Mouse (Mus musculus) liver, embryonic 14.5 days (tissue): ENCODE results near the gene Rps27l. TPM values are rescaled to one million over a fixed set of nuclear protein-coding genes. Genes with fewer than 3 reads are reported as not detected.
A peak's percentile ranks its signal among the peaks of the same experiment; 100 is the strongest.

Source experiments
- ATAC-seq: fragments of 200-750 bp; cut with Nextera tagmentation; 2 replicates; pipeline ENCODE4 v1.8.0; 2017; ENCODE audit warnings: moderate number of reproducible peaks, mild to moderate bottlenecking, moderate library complexity; ENCODE audit not compliant: insufficient read depth
- DNase-seq, 3 experiments: peaks; one replicate each; pipeline ENCODE4 v3.0.0-alpha.2; 2012 to 2013; ENCODE audit warnings: low read depth in 3 of 3, low spot score in 3 of 3
- H3K27ac ChIP-seq: fragments of 300-500 bp; sonication (generic); 2 replicates; pipeline ENCODE4 v1.5.1; 2014; ENCODE audit warnings: moderate library complexity, mild to moderate bottlenecking, control low read depth, inconsistent platforms
- H3K27me3 ChIP-seq: fragments of 300-500 bp; sonication (generic); 2 replicates; pipeline ENCODE4 v1.6.1; 2014; ENCODE audit warnings: mild to moderate bottlenecking, low read length, moderate library complexity; ENCODE audit not compliant: control insufficient read depth, insufficient read depth
- H3K36me3 ChIP-seq: fragments of 300-500 bp; sonication (generic); replicated peaks from 2 replicates; pipeline ENCODE4 v1.6.1; 2014; ENCODE audit warnings: low read depth; ENCODE audit not compliant: control insufficient read depth, insufficient read depth
- H3K4me1 ChIP-seq, 2 experiments: fragments of 200-500 bp in 1 of 2; fragments of 300-500 bp in 1 of 2; sonication (generic) in 1 of 2; replicated peaks; 2 replicates each; pipeline ENCODE4 v1.6.1; 2012 to 2014; ENCODE audit warnings: antibody characterized with exemption in 1 of 2, inconsistent platforms in 1 of 2, low read length in 1 of 2; ENCODE audit not compliant: control insufficient read depth in 2 of 2, insufficient read depth in 2 of 2
- H3K4me2 ChIP-seq: fragments of 300-500 bp; sonication (generic); 2 replicates; pipeline ENCODE4 v1.6.1; 2014; ENCODE audit warnings: low read depth, mild to moderate bottlenecking, control low read depth, moderate library complexity
- H3K4me3 ChIP-seq, 2 experiments: fragments of 200-500 bp in 1 of 2; fragments of 300-500 bp in 1 of 2; sonication (generic) in 1 of 2; 2 replicates each; pipeline ENCODE4 v1.5.1; 2012 to 2014; ENCODE audit warnings: low read depth in 2 of 2, low read length in 2 of 2, mild to moderate bottlenecking in 2 of 2, control low read depth in 1 of 2, inconsistent platforms in 1 of 2, moderate library complexity in 1 of 2; ENCODE audit not compliant: insufficient read depth in 1 of 2
- H3K9ac ChIP-seq: fragments of 300-500 bp; sonication (generic); replicated peaks from 2 replicates; pipeline ENCODE4 v1.6.1; 2014; ENCODE audit warnings: mild to moderate bottlenecking, control low read depth, moderate library complexity
- H3K9me3 ChIP-seq: fragments of 300-500 bp; sonication (generic); 2 replicates; pipeline ENCODE4 v1.6.1; 2016; ENCODE audit warnings: low read length, mixed read lengths; ENCODE audit not compliant: control insufficient read depth
- CTCF ChIP-seq: IDR thresholded peaks from 2 replicates; pipeline ENCODE4 v1.5.1; 2016; ENCODE audit warnings: antibody characterized with exemption, low read depth, control low read depth
- EP300 ChIP-seq: IDR thresholded peaks from 2 replicates; pipeline ENCODE4 v1.6.1; 2016; ENCODE audit warnings: antibody characterized with exemption, low read depth
- WGBS: fragments of 180-500 bp; shearing (Covaris S2); extraction: QIAGEN DNeasy Blood & Tissue Kit; methylation state at CpG from one replicate; pipeline ENCODE4 v1.1.7; 2014; ENCODE audit not compliant: insufficient replicate concordance; 5-methylcytosine and 5-hydroxymethylcytosine counted together
- polyA plus RNA-seq, 2 experiments: library from polyadenylated mRNA; depleted of rRNA in 1 of 2; stranded (reverse) in 1 of 2; unstranded in 1 of 2; fragments of >200 nt; fragmentation: Nextera tagmentation in 1 of 2; extraction: Ambion mirVana in 1 of 2; gene quantifications; 2 replicates each; pipeline versions ENCODE4 v1.2.1 to v1.2.3; 2012 to 2014

The Rps27l gene
- polyA plus RNA-seq, 2 experiments = 238 to 652 TPM

DNA sequence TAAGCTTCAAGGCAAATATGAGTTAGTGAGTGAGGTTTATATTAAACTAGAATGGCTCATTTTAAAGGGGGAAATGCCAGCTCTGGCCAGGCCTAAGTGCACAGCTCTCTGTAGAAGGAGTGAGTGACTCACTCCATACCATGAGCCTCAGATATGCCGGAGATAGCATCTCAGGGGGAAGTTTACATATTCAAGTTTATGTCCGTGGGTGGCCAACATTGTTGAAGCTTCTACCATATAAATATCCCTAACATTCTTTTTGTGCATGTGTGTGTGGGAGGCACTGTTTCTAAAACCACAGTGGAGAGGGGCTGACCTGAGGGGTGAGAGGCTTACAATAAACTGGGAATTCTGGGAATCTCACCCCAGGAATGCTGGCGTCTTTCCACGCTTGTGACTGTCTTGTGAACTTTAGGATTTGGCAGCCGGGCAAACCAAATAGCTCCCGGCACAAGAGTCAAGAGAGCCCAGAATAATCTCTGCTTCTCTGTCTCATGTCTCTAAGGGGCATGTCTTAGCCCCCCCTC lies 43.1 kb downstream of the Rps27l start:
- peak overlapping the region; percentile 85 for H3K27ac ChIP-seq
- H3K36me3 ChIP-seq = no peaks in the 10 kb centered on the region
- no peaks in the 10 kb centered on the region for H3K9me3 ChIP-seq
- peaks cover 41 to 49% of the 10 kb centered on the region in 2 experiments for H3K4me1 ChIP-seq
- peak overlapping the region; percentile 16 to 44; a peak in 3 of 4 replicates for H3K4me3 ChIP-seq
- TF ChIP-seq CTCF = no peak
- TF ChIP-seq EP300 = no peak
- H3K4me2 ChIP-seq = peak overlapping the region; percentile 82
- no peak for DNase-seq
- H3K9ac ChIP-seq = peak overlapping the region; percentile 73
- no peaks in the 10 kb centered on the region for H3K27me3 ChIP-seq
- ATAC-seq = no peak
- WGBS = 50% methylated on average over 6 of the region's 6 CpGs

DNA sequence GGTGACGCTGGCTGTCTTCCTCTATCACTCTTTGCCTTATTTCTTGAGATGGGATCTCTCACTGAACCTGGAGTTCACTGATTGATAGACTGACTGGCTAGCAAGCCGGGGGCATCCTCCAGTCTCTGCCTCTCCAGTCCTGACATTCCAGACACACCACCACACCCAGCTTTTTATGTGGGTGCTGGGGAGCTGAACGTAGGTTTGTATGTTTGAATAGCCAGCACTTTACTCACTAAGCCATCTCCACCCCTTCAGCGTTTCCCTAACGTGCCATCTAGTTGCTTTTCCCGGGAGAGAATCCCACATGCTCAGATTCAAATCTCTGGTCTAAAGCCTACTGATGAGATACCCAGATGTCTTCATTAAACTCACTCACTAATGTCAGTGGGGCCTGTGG lies 43.7 kb downstream of the Rps27l start:
- Histone ChIP-seq H3K9ac (no peak overlapping the region), H3K9me3 (no peaks in the 10 kb centered on the region), H3K4me1 (peaks cover 41 to 52% of the 10 kb centered on the region in 2 experiments), H3K27me3 (no peaks in the 10 kb centered on the region), H3K4me2 (peak overlapping the region; percentile 82), H3K4me3 (peak overlapping the region in 1 of 2 experiments; percentile 44; a peak in 1 of 4 replicates), H3K27ac (peak overlapping the region; percentile 27; the same call in 1 of the 2 replicates), H3K36me3 (no peaks in the 10 kb centered on the region)
- 71% methylated on average over 6 of the region's 6 CpGs for WGBS
- ATAC-seq = no peak
- TF ChIP-seq CTCF = no peak
- no peak for DNase-seq

DNA sequence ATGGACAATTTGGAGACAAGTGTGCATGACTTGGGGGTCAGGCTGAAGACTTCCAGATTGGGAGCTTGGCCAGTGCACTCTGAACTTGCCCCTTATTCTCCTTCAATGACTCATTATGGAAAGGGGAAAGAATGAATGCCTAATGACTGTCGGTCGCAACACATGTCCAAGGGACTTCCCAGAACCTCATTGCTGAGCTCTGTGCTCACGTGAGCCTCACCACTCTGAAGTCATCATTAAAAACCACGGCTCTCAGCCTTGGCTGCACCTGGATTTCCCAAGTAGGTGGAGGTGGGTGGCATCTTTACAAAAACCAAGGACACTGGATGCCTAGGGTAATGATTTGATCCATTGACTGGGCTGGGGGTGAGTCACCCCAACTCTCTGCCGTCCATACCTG lies 44.2 kb downstream of the Rps27l start:
- ATAC-seq = no peak
- peaks cover 41 to 52% of the 10 kb centered on the region in 2 experiments for H3K4me1 ChIP-seq
- no peaks in the 10 kb centered on the region for H3K9me3 ChIP-seq
- 80% methylated on average over 5 of the region's 5 CpGs for WGBS
- no peak overlapping the region; the same call in 1 of the 2 replicates for H3K4me2 ChIP-seq
- no peak overlapping the region for H3K9ac ChIP-seq
- H3K27ac ChIP-seq = peak overlapping the region; percentile 27; the same call in 1 of the 2 replicates
- no peak overlapping the region for H3K4me3 ChIP-seq
- H3K36me3 ChIP-seq = no peaks in the 10 kb centered on the region
- TF ChIP-seq EP300 (no peak), CTCF (no peak)
- no peaks in the 10 kb centered on the region for H3K27me3 ChIP-seq
- DNase-seq = no peak

DNA sequence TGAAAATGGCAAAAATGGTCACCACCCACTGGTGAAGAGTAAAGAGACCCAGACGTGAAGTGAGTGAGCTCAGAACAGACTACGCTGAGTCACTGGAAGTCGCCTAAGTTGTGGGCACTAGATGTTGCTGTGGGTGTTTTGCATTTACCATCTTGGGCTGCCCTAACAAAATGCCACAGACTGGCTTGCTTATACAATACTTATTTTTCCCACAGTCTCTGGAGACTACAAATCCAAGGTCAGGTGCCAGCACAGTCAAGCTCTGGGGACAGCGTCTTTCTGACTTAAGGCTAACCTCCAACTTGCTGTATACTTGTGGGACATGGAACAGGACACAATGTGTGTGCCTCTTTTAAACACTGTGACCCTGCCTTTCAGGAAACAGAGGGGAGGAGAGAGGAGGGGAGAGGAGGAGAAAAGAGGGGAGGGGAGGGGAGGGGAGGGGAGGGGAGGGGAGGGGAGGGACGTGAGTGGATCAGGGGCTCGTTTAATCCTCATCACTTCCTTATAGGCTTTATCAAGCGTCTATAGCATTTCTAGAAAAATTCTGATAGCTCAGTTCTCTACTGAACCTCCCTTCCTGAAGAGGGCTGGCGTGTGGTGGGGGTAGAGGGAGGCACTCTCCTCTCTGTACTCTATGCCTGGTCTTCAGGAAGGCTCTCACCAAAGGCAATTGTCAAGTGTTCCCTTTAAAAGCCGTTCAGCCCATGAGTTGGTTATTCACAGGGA lies 45.3 kb downstream of the Rps27l start:
- DNase-seq = no peak

GRCm38 (mm10) chr9:66991750-66992410 lies 46.0 kb downstream of the Rps27l start:
- ATAC-seq = no peak
- Histone ChIP-seq H3K4me2 (peak overlapping the region; percentile 15; the same call in 1 of the 2 replicates), H3K9ac (peak overlapping the region; percentile 50), H3K4me3 (no peak overlapping the region), H3K4me1 (peaks cover 39 to 51% of the 10 kb centered on the region in 2 experiments), H3K27me3 (no peaks in the 10 kb centered on the region), H3K27ac (peak overlapping the region; percentile 48), H3K9me3 (no peaks in the 10 kb centered on the region), H3K36me3 (no peaks in the 10 kb centered on the region)
- DNase-seq = no peak
- no peak for TF ChIP-seq EP300
- TF ChIP-seq CTCF = no peak
- 58% methylated on average over 8 of the region's 8 CpGs for WGBS

More for the DNA sequence above, 45.3 kb downstream of the Rps27l start:
- Histone ChIP-seq H3K36me3 (no peaks in the 10 kb centered on the region), H3K9ac (peak overlapping the region; percentile 50), H3K27me3 (no peaks in the 10 kb centered on the region), H3K4me3 (no peak overlapping the region), H3K9me3 (no peaks in the 10 kb centered on the region), H3K4me2 (peak overlapping the region; percentile 29; the same call in 1 of the 2 replicates), H3K4me1 (peaks cover 41 to 52% of the 10 kb centered on the region in 2 experiments), H3K27ac (peak overlapping the region; percentile 51)
- TF ChIP-seq EP300 = no peak
- TF ChIP-seq CTCF = no peak
- no peak; the same call in 1 of the 2 replicates for ATAC-seq
- 24% methylated on average over 9 of the region's 9 CpGs for WGBS

Other genes with a start within 250 kb of the Rps27l start
- gene Car12, start 232.4 kb upstream of the Rps27l start, polyA plus RNA-seq (2012; rRNA removed) = 0.15 and 0.17 TPM in 2 replicates
- 0.09 and 0.10 TPM in 2 replicates for gene Car12, start 232.4 kb upstream of the Rps27l start, polyA plus RNA-seq (2014; fragmentation: Nextera tagmentation; extraction: Ambion mirVana)
- 0.32 and 0.46 TPM in 2 replicates for gene Aph1b, start 150.6 kb upstream of the Rps27l start, polyA plus RNA-seq (2012; rRNA removed)
- 1.3 and 1.5 TPM in 2 replicates for gene Aph1b, start 150.6 kb upstream of the Rps27l start, polyA plus RNA-seq (2014; fragmentation: Nextera tagmentation; extraction: Ambion mirVana)
- gene Gm10647, start 149.0 kb upstream of the Rps27l start, polyA plus RNA-seq (2012; rRNA removed) = 0.05 and 0.06 TPM in 2 replicates
- gene Gm10647, start 149.0 kb upstream of the Rps27l start, polyA plus RNA-seq (2014; fragmentation: Nextera tagmentation; extraction: Ambion mirVana) = 0.08 and 0.11 TPM in 2 replicates
- 0.77 and 0.80 TPM in 2 replicates for gene Aph1c, start 111.4 kb upstream of the Rps27l start, polyA plus RNA-seq (2012; rRNA removed)
- 2.4 and 2.5 TPM in 2 replicates for gene Aph1c, start 111.4 kb upstream of the Rps27l start, polyA plus RNA-seq (2014; fragmentation: Nextera tagmentation; extraction: Ambion mirVana)
- gene Rab8b, start 26.4 kb upstream of the Rps27l start, polyA plus RNA-seq (2012; rRNA removed) = 15.1 and 20.6 TPM in 2 replicates
- 17.9 and 18.3 TPM in 2 replicates for gene Rab8b, start 26.4 kb upstream of the Rps27l start, polyA plus RNA-seq (2014; fragmentation: Nextera tagmentation; extraction: Ambion mirVana)
- 3.8 and 5.6 TPM in 2 replicates for gene Lactb, start 29.4 kb downstream of the Rps27l start, polyA plus RNA-seq (2012; rRNA removed)
- gene Lactb, start 29.4 kb downstream of the Rps27l start, polyA plus RNA-seq (2014; fragmentation: Nextera tagmentation; extraction: Ambion mirVana) = 6.8 and 7.7 TPM in 2 replicates
- gene Tpm1, start 103.3 kb downstream of the Rps27l start, polyA plus RNA-seq (2012; rRNA removed) = 49.2 and 87.4 TPM in 2 replicates
- 113 and 116 TPM in 2 replicates for gene Tpm1, start 103.3 kb downstream of the Rps27l start, polyA plus RNA-seq (2014; fragmentation: Nextera tagmentation; extraction: Ambion mirVana)